Mouse (Mus musculus) spleen, adult 2 months (tissue): ENCODE measurements around the gene Zyx.

Source experiments
- CTCF ChIP-seq: fragments of 200-500 bp; IDR thresholded peaks from 2 replicates; pipeline ENCODE4 v1.5.1; 2011; ENCODE audit warnings: mild to moderate bottlenecking, inconsistent platforms; ENCODE audit not compliant: insufficient read depth, insufficient read length, insufficient replicate concordance; ENCODE audit errors: extremely low read depth
- POLR2A ChIP-seq: fragments of 200-500 bp; IDR thresholded peaks from 2 replicates; pipeline ENCODE4 v1.6.1; 2011; ENCODE audit warnings: low read depth, low read length, inconsistent platforms

DNA sequence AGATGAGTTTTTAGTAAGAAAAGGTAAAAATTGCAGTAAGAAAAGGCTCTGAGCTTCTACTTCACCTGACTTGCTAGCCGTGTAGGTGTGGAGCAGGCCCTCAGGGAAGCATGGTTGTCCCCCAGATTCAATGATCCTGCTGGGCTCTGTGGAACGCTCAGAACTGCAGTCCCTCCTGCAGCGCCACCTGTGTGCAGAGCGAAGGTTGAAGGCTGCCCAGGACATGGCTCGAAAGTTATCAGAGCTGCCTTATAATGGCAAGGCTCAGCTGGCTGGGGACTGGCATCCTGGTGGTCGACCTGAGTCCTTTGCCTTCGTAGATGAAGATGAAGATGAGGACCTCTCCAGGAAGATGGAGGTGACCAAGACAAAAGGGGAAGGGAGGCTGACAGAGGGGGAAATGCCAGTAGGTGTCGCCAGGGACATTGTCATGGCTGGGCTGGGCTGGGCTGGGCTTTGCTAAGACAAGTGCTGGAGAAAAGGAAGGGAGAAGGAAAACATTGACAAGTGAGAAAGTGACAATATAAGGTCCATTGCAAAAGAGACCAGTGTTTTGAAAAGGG is 39.5 kb upstream of the Zyx start:
- TF ChIP-seq POLR2A (no peak), CTCF (peak; percentile 7; the same call in 1 of the 2 replicates)
